Mouse (Mus musculus): ENCODE measurements around the gene Hmgn3.

- TF ChIP-seq CTCF (conservative IDR thresholded peaks at IDR 0.05; ENCODE audit: low read length) = no peak
- no peak for TF ChIP-seq NANOG (IDR thresholded peaks at IDR 0.05; ENCODE audit: borderline replicate concordance, low read length)
Observed at GRCm38 (mm10) chr9:83129831-83130230, 16.7 kb downstream of the Hmgn3 start.

Data from E14TG2a.4 (cell line).